Comparison of ENCODE assay signal across 9 mouse cellular contexts in the genomic region with DNA sequence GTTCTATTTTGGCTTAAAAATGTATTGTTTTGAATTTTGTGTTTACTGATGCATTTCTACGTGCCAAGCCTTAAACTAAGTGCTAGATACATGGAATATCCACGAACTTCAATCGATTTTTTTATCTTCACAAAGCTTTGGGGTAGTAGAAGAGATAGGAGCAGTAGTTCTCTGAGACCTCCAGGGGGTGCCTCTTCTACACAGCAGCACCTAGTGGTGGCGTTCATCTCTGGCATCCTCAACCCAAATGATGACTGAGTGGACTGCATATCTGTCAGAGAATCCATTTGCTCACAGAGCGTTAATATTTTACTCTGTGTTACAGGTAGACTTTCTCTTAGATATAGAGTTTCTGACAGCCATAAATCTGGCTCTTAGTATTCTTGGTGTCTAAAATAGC.
A peak's percentile ranks its signal among the peaks of the same experiment; 100 is the strongest.
DNase-seq lines count a peak whose midpoint lies in the region; ATAC-seq and TF ChIP-seq lines count a peak whose summit lies in the region.
"Had no signal": no experiment of that assay in that cellular context is flagged by ENCODE, and none has a peak within 500 bp of the region (broad histone marks: within the 10 kb centered on the region; RNA-seq: fewer than 3 reads in every experiment).

No protein-coding gene starts in this region.

- no peak for TF ChIP-seq EP300 in stomach, postnatal 0 days (optimal IDR thresholded peaks at IDR 0.05)

- H3K4me3 ChIP-seq in kidney, postnatal 0 days (replicated peaks; ENCODE audit: low read depth, low read length), result no peak overlapping the region
- H3K4me3 ChIP-seq in stomach, postnatal 0 days (ENCODE audit: low read depth, low read length), result no peak overlapping the region
- H3K4me3 ChIP-seq in hindbrain, embryonic 10.5 days, result no peak overlapping the region
- H3K4me3 ChIP-seq: limb, embryonic 13.5 days had no signal

- no peaks in the 10 kb centered on the region for H3K27me3 ChIP-seq in kidney, postnatal 0 days (ENCODE audit: insufficient read depth, low read length)
- H3K27me3 ChIP-seq in stomach, postnatal 0 days (ENCODE audit: control insufficient read depth, insufficient read depth, low read length), result no peaks in the 10 kb centered on the region
- no peaks in the 10 kb centered on the region for H3K27me3 ChIP-seq in hindbrain, embryonic 10.5 days (ENCODE audit: insufficient read depth, poor library complexity, severe bottlenecking)
- H3K27me3 ChIP-seq: limb, embryonic 13.5 days had no signal

- no peak for ATAC-seq in kidney, postnatal 0 days (replicated peaks; ENCODE audit: low FRiP score, low read depth)
- ATAC-seq in stomach, postnatal 0 days (ENCODE audit: low FRiP score, low TSS enrichment), result no peak
- ATAC-seq in erythroblast, adult 5-6 weeks (replicated peaks; ENCODE audit: low FRiP score, poor library complexity, severe bottlenecking), result no peak

- H3K4me1 ChIP-seq in kidney, postnatal 0 days (replicated peaks; ENCODE audit: insufficient read depth, low read length), result no peaks in the 10 kb centered on the region
- no peaks in the 10 kb centered on the region for H3K4me1 ChIP-seq in stomach, postnatal 0 days (replicated peaks; ENCODE audit: control insufficient read depth, insufficient read depth)
- no peaks in the 10 kb centered on the region for H3K4me1 ChIP-seq in hindbrain, embryonic 10.5 days (replicated peaks)
- H3K4me1 ChIP-seq: limb, embryonic 13.5 days had no signal

- no peaks in the 10 kb centered on the region for H3K36me3 ChIP-seq in kidney, postnatal 0 days (ENCODE audit: insufficient read depth, low read length)
- no peaks in the 10 kb centered on the region for H3K36me3 ChIP-seq in stomach, postnatal 0 days (ENCODE audit: control insufficient read depth, insufficient read depth, low read length)
- no peaks in the 10 kb centered on the region for H3K36me3 ChIP-seq in hindbrain, embryonic 10.5 days
- H3K36me3 ChIP-seq: limb, embryonic 13.5 days had no signal

- H3K4me2 ChIP-seq in kidney, postnatal 0 days (ENCODE audit: low read length), result no peak overlapping the region
- H3K4me2 ChIP-seq in stomach, postnatal 0 days (replicated peaks; ENCODE audit: low read depth), result no peak overlapping the region
- H3K4me2 ChIP-seq: limb, embryonic 13.5 days had no signal

- TF ChIP-seq CTCF in kidney, postnatal 0 days (IDR thresholded peaks at IDR 0.05; ENCODE audit: low read depth), result peak; percentile 47
- peak; percentile 41 for TF ChIP-seq CTCF in stomach, postnatal 0 days (IDR thresholded peaks at IDR 0.05; ENCODE audit: low read depth)

- DNase-seq in heart, postnatal 36 days, result peak; percentile 4 to 21
- no peak for DNase-seq in heart, postnatal 25 days (ENCODE audit: low spot score)
- peak; percentile 51 to 55 for DNase-seq in B cell, adult 2 months
- peak; percentile 43 for DNase-seq in adrenal gland, postnatal 10 days
- peak; percentile 6 for DNase-seq in kidney, postnatal 0 days (ENCODE audit: low spot score)
- no peak for DNase-seq in stomach, postnatal 0 days (ENCODE audit: low spot score)
- no peak for DNase-seq in hindbrain, embryonic 10.5 days (ENCODE audit: low spot score)

- intact Hi-C loops in heart, postnatal 36 days (cut with DNase I), result loop anchor here (5.0 kb wide), 1 partner anchor 490 kb away; no protein-coding TSS in a partner anchor
- intact Hi-C loops in heart, postnatal 25 days (cut with DNase I), result loop anchor here (5.0 kb wide), 1 partner anchor 490 kb away; no protein-coding TSS in a partner anchor

- WGBS in kidney, postnatal 0 days, result 77% methylated on average over 5 of the region's 5 CpGs
- WGBS in stomach, postnatal 0 days, result 72% methylated on average over 5 of the region's 5 CpGs
- WGBS in hindbrain, embryonic 10.5 days, result 79% methylated on average over 5 of the region's 5 CpGs

- H3K27ac ChIP-seq in kidney, postnatal 0 days, result no peak overlapping the region
- no peak overlapping the region for H3K27ac ChIP-seq in stomach, postnatal 0 days (replicated peaks)
- H3K27ac ChIP-seq in hindbrain, embryonic 10.5 days, result no peak overlapping the region
- H3K27ac ChIP-seq: limb, embryonic 13.5 days had no signal

- H3K9me3 ChIP-seq in kidney, postnatal 0 days (replicated peaks; ENCODE audit: low read length), result no peaks in the 10 kb centered on the region
- no peaks in the 10 kb centered on the region for H3K9me3 ChIP-seq in stomach, postnatal 0 days (ENCODE audit: control insufficient read depth, low read length)
- no peaks in the 10 kb centered on the region for H3K9me3 ChIP-seq in hindbrain, embryonic 10.5 days
- H3K9me3 ChIP-seq: limb, embryonic 13.5 days had no signal

- no peak overlapping the region for H3K9ac ChIP-seq in kidney, postnatal 0 days (ENCODE audit: low read depth, low read length)
- H3K9ac ChIP-seq in stomach, postnatal 0 days (ENCODE audit: low read length), result no peak overlapping the region
- H3K9ac ChIP-seq: limb, embryonic 13.5 days had no signal

Comparison
In these comparisons a context has a peak if more than half of its experiments do, and no peak if none do; other contexts are left out.
1. DNase-seq: peak in heart, postnatal 36 days (2 of 2), B cell, adult 2 months (2 of 2), adrenal gland, postnatal 10 days (single experiment) and kidney, postnatal 0 days (single experiment); none in heart, postnatal 25 days (single experiment), stomach, postnatal 0 days (single experiment) and hindbrain, embryonic 10.5 days (single experiment).